Mouse (Mus musculus) stomach, postnatal 0 days (tissue): ENCODE measurements at regions not wholly inside any gene's neighbourhood (a gene's known extent, or its start where the extent isn't known, plus 50 kb on each side); places are given as distances from the start of the nearest gene placed in this dataset.

Source experiments
- ATAC-seq: fragments of 200-750 bp; cut with Nextera tagmentation; 2 replicates; pipeline ENCODE4 v1.8.0; 2017; ENCODE audit not compliant: low FRiP score, low TSS enrichment
- DNase-seq: peaks from one replicate; pipeline ENCODE4 v3.0.0-alpha.2; 2016; ENCODE audit warnings: low spot score
- H3K27ac ChIP-seq: fragments of 300-500 bp; sonication (generic); replicated peaks from 2 replicates; pipeline ENCODE4 v1.5.1; 2014; ENCODE audit warnings: mild to moderate bottlenecking, control low read depth
- H3K27me3 ChIP-seq: fragments of 300-500 bp; sonication (generic); 2 replicates; pipeline ENCODE4 v1.6.1; 2014; ENCODE audit warnings: low read length; ENCODE audit not compliant: control insufficient read depth, insufficient read depth
- H3K36me3 ChIP-seq: fragments of 300-500 bp; sonication (generic); 2 replicates; pipeline ENCODE4 v1.6.1; 2014; ENCODE audit warnings: low read length, mixed read lengths; ENCODE audit not compliant: control insufficient read depth, insufficient read depth
- H3K4me1 ChIP-seq: fragments of 300-500 bp; sonication (generic); replicated peaks from 2 replicates; pipeline ENCODE4 v1.6.1; 2014; ENCODE audit warnings: antibody characterized with exemption; ENCODE audit not compliant: control insufficient read depth, insufficient read depth
- H3K4me2 ChIP-seq: fragments of 300-500 bp; sonication (generic); replicated peaks from 2 replicates; pipeline ENCODE4 v1.6.1; 2014; ENCODE audit warnings: low read depth, mild to moderate bottlenecking, control low read depth, moderate library complexity
- H3K4me3 ChIP-seq: fragments of 300-500 bp; sonication (generic); 2 replicates; pipeline ENCODE4 v1.5.1; 2014; ENCODE audit warnings: low read depth, low read length, control low read depth
- H3K9ac ChIP-seq: fragments of 300-500 bp; sonication (generic); 2 replicates; pipeline ENCODE4 v1.6.1; 2014; ENCODE audit warnings: mild to moderate bottlenecking, low read length, control low read depth, mixed read lengths
- H3K9me3 ChIP-seq: fragments of 300-500 bp; sonication (generic); 2 replicates; pipeline ENCODE4 v1.6.1; 2016; ENCODE audit warnings: low read length; ENCODE audit not compliant: control insufficient read depth
- CTCF ChIP-seq: IDR thresholded peaks from 2 replicates; pipeline ENCODE4 v1.5.1; 2016; ENCODE audit warnings: antibody characterized with exemption, low read depth, mild to moderate bottlenecking, moderate library complexity
- EP300 ChIP-seq: optimal IDR thresholded peaks from 2 replicates; pipeline ENCODE3; 2016; ENCODE audit warnings: antibody characterized with exemption
- WGBS: fragments of 180-500 bp; shearing (Covaris S2); extraction: QIAGEN DNeasy Blood & Tissue Kit; methylation state at CpG from one replicate; pipeline ENCODE4 v1.1.7; 2014; 5-methylcytosine and 5-hydroxymethylcytosine counted together

GRCm38 (mm10) chr13:99617457-99617856 is 101.1 kb upstream of the Map1b start:
- DNase-seq: no peak
- TF ChIP-seq CTCF (no peak), EP300 (no peak)
- 50% methylated on average over 5 of the region's 5 CpGs for WGBS

DNA sequence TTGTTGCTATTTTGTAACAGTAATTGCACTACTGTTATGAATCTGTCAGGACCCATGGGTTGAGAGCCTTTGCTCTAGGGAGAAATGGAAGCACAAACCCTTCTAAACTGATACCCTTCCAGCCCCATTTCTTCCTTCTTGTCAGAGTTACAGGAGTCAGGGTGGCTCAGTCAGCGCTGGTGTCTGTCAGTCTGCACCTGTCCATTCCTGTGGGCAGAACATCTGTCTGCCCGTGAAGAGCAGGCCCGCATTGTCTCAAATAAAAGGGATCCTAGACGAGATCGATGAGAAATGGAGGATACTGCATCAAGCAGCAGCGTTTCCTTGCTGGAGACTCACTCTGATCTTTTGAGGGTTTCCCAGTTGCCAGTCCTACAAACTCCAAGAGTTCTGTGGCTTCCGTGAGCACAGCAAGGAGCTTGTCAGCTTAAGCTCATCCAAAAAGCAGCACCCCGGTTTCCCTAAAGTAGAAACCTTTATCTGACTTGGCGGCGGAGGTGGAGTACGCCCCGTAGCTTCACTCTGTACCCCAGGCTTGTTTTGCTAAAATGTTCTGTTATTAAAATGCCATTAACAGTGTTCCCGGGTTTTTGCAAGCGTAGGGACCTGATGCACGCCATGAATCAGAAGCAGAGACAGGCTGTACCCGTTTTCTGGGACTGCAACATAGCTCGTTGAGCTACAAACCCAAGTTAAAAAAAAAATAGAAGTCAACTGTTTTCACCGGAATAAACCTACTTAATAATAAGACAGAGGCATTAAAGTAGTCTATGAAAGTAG is 95.6 kb upstream of the Map1b start:
- whole genome bisulfite sequencing: 80% methylated on average over 18 of the region's 18 CpGs
- no peak overlapping the region for H3K9ac ChIP-seq
- H3K27me3 ChIP-seq: no peaks in the 10 kb centered on the region
- DNase-seq (no peak), ATAC-seq (no peak)
- no peak overlapping the region for H3K4me2 ChIP-seq
- H3K4me1 ChIP-seq: no peaks in the 10 kb centered on the region
- no peak overlapping the region for H3K4me3 ChIP-seq
- TF ChIP-seq EP300 (no peak), CTCF (no peak)
- H3K36me3 ChIP-seq: no peaks in the 10 kb centered on the region
- no peaks in the 10 kb centered on the region for H3K9me3 ChIP-seq
- no peak overlapping the region for H3K27ac ChIP-seq

More at GRCm38 (mm10) chr13:99617457-99617856, 101.1 kb upstream of the Map1b start:
- no peak for ATAC-seq
- Histone ChIP-seq H3K9me3 (no peaks in the 10 kb centered on the region), H3K4me1 (no peaks in the 10 kb centered on the region), H3K27ac (no peak overlapping the region), H3K9ac (no peak overlapping the region), H3K27me3 (no peaks in the 10 kb centered on the region), H3K36me3 (no peaks in the 10 kb centered on the region), H3K4me2 (no peak overlapping the region), H3K4me3 (no peak overlapping the region)

GRCm38 (mm10) chr13:99610498-99610897 is 94.2 kb upstream of the Map1b start:
- WGBS: 54% methylated on average over 5 of the region's 5 CpGs

DNA sequence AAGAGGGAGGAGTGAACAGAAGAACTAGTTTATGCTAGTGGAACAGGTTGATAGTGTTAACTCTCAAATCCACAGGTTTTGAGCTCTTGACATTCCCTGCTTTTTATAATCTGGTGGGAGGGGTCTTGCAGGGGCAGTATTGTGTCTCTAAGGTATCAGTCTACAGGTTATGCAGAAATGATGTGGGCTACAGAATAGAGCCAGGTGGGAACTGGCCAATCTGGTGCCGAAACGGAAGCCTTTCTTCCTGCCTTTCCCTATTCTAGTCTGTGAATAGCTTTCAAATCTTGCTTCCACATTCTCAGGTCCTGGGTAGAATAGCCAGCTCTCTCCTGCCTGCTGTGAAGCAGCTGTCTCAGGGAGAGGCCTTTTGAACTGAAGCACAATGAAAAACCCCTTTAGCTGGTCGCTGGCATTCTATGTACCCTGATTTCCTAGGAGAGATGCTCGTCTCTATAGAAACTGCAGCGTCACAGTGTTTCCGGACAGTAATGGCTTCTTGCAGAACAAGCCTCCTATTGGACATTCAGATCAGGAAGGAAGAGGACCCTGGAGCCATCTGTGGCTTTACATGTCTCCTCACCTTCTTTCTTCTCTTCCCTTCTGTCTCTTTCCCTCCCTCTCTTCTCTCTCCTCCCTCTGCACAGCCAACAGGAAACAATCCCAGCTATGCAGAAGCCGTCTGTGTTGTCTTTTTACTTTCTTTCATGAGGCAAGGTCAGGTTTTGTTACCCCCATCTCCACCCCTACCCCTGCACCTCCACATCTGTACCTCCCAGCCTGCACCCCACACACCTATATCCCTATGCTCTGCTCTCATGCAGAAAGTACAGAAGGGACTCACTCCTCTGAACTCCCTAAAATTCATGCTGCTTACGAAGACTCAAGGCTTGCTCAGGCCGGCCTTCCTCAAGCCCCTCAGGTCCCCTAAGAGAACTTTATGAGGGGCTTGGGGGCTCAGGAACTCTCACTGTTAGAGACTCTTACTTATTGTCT is 93.1 kb upstream of the Map1b start:
- no peak for ATAC-seq
- Histone ChIP-seq H3K4me1 (no peaks in the 10 kb centered on the region), H3K4me3 (no peak overlapping the region), H3K27ac (no peak overlapping the region), H3K9me3 (no peaks in the 10 kb centered on the region), H3K27me3 (no peaks in the 10 kb centered on the region), H3K36me3 (no peaks in the 10 kb centered on the region), H3K4me2 (no peak overlapping the region), H3K9ac (no peak overlapping the region)
- WGBS: 64% methylated on average over 9 of the region's 9 CpGs
- no peak for DNase-seq
- TF ChIP-seq CTCF: no peak
- no peak for TF ChIP-seq EP300

More at GRCm38 (mm10) chr13:99610498-99610897, 94.2 kb upstream of the Map1b start:
- H3K36me3 ChIP-seq: no peaks in the 10 kb centered on the region
- H3K4me1 ChIP-seq: no peaks in the 10 kb centered on the region
- TF ChIP-seq CTCF: no peak
- no peak for TF ChIP-seq EP300
- H3K27ac ChIP-seq: no peak overlapping the region
- no peak overlapping the region for H3K4me2 ChIP-seq
- H3K9me3 ChIP-seq: no peaks in the 10 kb centered on the region
- ATAC-seq (0 out of 2 replicates have a peak, but pooled peaks have one; percentile 24), DNase-seq (no peak)
- H3K4me3 ChIP-seq: no peak overlapping the region
- H3K27me3 ChIP-seq: no peaks in the 10 kb centered on the region
- no peak overlapping the region for H3K9ac ChIP-seq

DNA sequence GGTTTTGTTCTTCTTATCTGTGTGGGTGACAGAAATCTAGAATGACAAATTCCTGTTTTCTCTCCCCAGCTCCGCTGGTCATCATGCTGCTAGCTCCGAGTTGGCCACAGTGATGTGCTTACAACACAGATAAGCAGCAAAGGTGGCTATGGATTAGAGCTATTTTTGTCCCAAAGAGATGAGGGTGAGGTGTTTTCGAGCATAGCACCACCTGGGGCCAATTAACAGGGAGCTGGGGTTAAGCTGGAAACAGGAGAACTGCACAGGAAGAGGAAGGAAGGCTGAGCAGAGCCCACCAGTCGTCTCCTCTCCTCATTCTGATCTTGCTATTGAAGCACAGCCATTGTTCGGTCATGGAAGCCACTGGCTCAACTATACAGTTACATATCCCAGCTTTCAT is 92.3 kb upstream of the Map1b start:
- 44% methylated on average over 5 of the region's 5 CpGs for WGBS
- Histone ChIP-seq H3K9me3 (no peaks in the 10 kb centered on the region), H3K9ac (no peak overlapping the region), H3K27ac (no peak overlapping the region), H3K4me1 (no peaks in the 10 kb centered on the region), H3K27me3 (no peaks in the 10 kb centered on the region), H3K4me3 (no peak overlapping the region), H3K4me2 (no peak overlapping the region), H3K36me3 (no peaks in the 10 kb centered on the region)
- TF ChIP-seq CTCF (no peak), EP300 (no peak)
- ATAC-seq (no peak), DNase-seq (no peak)
